Mouse (Mus musculus) mesoderm, embryonic 11.5 days (tissue): ENCODE measurements at regions not wholly inside any gene's neighbourhood (a gene's known extent, or its start where the extent isn't known, plus 50 kb on each side); places are given as distances from the start of the nearest gene placed in this dataset.
"Not testable (repeated sequence)": the region's sequence is repeated elsewhere in the genome, so short reads cannot be mapped to it uniquely, and the experiment has no call there.

Experiments
- DNase-seq: peaks from one replicate; pipeline ENCODE4 v3.0.0-alpha.2; 2012; ENCODE audit warnings: low read depth, low spot score

DNA sequence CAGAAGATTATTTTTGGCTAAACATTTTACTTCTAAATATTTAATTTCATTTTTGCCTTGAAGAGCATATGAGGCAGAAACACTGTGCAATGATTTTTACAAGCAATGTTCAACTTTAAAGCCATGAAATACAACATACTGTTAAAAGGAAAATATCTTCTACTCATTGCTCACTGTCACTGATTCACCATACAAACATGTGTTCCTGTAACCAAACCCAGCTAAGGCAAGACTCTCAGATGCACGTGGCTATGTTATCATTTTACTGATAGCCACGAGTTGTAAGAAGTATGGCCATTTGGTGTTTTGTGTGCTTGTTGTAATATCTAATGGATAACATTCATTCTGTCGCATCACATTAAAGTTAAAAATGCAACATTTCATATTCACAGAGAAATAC is 287.3 kb upstream of the Adamts5 start:
- DNase-seq = no peak

DNA sequence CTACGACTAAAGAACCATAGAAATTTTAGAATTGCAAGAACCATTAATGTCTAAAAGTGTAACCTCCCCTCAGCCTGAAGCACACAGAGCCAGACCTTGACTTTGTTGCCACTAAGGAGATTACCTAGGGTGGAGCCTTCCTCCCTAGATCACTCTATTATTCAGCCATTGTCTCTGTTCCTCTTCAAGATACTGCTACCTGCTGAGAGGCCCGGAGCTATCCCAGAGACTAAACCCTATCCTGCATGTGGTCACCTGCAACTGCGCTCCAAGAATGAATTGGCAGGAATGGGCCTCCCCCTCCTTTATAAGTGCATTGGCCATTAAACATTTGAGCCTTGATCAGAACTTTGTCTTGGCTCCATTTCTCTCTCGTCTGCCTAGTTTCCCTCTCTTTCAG is 286.0 kb upstream of the Adamts5 start:
- DNase-seq = not testable (repeated sequence)

GRCm38 (mm10) chr16:86159021-86159815 is 257.6 kb upstream of the Adamts5 start:
- DNase-seq = no peak

- no peak for DNase-seq
These were observed 236.5 kb upstream of the Adamts5 start for GRCm38 (mm10) chr16:86138171-86138570.

GRCm38 (mm10) chr16:86136169-86136568 is 234.5 kb upstream of the Adamts5 start:
- no peak for DNase-seq

DNA sequence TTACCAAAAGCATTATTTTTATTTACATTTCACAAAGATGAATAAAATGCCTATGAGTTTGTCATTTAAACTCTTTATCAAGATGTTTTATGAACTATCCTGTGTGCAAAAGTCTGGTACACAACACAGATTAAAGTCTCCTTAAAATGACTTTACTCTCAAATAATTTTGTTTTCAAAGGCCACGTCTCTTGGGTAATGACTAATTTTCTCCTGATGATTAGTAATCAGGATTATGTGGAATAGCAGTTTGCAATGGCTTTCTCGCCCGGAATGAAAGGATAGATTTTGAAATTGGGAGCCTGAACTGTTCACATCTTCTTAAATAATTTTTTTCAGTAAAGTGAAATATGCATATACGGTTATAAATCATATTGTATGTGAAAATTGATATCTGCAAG is 225.8 kb upstream of the Adamts5 start:
- DNase-seq = no peak

- no peak for DNase-seq
These were observed 222.6 kb upstream of the Adamts5 start for GRCm38 (mm10) chr16:86124182-86124581.

- DNase-seq = peak; percentile 1
These were observed 221.3 kb upstream of the Adamts5 start for GRCm38 (mm10) chr16:86122936-86123335.

DNA sequence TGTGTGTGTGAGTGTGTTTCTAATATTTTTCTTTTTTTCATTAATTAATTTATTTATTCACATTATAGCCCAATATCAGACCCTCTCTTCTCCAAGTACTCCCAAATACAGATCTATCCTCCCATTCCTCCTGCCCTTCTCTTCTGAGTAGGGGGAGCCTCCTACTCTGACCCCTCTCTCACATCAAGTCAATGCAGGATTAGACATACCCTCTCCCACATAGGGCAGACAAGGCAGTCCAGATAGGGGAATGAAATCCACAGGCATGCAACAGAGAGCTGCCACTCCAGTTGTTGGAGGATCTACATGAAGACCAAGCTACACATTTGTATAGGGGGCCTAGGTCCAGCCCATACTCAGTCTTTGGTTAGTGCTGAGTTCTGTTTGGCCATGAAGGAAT is 216.3 kb upstream of the Adamts5 start:
- no peak for DNase-seq

DNA sequence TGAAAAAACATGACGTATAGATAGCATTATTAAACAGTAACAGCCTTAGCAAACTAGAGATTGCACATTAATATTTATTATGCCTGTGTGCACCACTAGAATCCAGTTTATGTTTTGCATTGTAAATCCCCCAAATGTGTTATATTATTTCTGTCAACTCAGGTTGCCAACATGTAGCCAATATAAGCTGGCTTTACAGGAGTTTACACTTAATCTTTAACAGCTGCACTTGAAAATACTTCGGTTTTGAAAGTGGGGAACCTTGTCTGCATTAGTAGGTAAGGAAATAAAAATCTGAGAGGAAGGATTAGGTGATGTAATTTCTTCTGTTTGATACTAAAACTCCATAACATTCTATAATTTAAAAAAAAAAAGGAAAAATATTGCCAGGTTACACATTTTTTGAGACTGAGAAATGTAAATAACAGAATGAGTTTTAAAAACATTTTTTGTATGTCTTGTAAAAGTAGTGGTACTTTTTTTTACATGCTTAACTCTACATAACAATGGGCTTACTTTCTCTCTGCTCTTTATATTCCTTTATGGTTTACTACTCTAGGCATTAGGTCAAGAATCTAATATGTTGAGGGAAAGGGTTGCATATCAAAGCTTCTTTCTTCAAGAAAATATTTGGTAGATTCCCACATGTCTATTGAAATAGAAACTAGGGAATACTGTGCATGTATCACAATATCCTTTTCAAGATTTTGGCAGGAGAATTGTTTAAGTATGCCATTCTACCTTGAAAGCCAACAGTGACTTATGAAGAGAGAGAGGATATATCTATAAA is 214.2 kb upstream of the Adamts5 start:
- DNase-seq = no peak

DNA sequence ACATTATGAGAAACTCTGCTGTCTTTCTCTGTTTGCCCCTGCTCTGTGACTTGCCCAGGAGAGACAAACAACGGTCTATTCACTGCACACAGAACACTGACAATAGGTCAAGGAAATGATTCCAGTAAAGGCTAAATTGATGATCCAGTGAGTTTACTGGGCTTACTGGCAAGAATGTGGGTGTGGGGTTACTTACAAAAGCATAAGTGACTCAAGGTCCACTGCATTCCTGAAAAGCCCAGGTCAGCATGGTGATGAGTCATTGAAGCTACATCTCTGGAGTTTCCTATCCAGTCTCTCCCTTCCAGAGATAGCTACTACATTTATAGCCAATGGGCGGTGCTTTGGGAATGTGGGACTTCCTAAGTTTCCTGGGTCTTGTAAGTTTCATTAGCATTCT is 192.8 kb upstream of the Adamts5 start:
- DNase-seq = peak; percentile 3

DNA sequence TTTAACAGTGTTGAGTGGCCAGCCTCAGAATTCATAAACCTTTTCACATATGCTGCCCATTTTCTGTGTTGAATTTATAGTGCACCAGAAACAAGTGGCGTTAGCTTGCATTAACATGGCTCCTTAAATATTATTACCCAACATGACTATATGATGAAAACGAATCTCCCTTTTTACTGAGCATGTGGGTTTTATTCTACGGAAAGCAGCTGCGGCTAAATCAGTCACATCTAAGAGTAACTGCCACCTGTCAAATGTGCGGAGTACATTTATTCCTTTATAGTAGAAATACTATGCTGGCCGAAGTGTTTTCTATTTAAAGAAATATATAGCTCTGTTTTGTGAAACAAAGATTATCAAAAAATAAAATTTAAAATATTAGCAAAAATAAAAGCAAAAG is 188.5 kb upstream of the Adamts5 start:
- no peak for DNase-seq

- no peak for DNase-seq
These were observed 185.8 kb upstream of the Adamts5 start for GRCm38 (mm10) chr16:86087421-86087820.

DNA sequence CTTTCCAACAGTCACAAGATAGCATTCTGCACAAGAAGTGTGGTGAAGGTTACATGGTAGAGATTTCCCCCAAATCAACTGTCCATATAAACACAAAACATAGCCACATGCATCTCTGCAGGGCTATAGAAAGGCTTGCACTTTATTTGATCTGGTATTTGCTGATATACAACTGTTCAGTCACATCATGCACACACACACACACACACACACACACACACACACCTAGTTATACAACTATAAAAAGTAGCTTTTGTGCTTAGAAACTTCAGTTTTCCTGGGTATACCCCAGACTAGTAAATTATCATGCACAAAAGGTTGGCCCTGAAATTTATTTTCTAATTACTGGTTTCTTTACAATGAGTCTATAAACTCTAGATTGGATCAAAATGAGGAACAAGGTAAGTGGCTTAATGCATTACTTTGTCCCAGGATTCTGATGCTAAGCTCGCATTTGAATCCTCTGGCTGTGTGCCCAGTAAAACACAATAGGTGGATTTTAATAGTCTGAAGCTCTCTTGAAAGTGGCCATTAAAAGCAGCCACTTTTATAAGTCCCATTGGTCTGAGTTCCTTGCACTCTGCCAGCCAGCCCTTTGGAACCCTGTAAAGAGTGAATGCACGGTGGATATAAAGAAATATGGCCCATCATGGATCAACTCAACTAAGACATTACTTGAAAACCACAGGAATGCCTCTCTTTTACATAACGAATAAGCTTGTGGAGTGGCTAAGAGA is 166.2 kb upstream of the Adamts5 start:
- DNase-seq = peak; percentile 30

DNA sequence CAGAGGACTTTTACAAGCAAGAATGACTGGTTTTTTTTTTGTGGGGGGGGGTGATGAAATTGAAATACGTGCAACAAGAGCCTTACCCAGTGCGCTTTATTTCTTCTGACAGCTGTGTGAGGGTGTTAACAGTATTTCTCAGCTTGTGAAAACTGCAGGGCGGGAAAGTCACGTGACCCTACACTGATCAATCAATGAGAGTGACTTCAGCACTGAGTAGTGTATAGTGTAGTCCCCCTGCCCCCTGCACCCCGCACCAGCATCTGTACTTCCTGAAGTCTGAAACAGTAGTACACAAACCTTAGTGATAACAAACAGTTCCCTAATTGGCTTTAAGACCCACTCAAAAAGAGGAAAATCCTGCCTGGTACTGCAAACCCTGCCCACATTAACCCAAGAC is 158.5 kb upstream of the Adamts5 start:
- no peak for DNase-seq

DNA sequence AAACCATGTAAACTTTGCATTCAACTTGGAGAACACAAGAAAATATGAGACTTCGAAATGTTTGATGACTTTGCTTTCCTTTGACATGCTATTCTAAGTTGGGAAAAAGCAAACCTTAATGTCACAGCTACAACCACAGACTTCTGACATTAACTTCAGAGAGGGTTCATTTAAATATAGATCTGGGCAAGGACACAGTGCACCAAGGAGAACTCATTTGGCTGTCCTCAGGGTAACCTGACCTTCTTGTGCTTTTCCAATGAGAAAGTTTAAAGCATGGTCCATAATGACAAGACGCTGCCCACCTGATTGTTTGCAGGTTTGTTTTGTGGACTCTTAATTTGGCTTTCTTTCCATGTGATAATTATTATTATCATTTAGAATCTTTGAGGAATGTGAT is 143.1 kb upstream of the Adamts5 start:
- DNase-seq = no peak

DNA sequence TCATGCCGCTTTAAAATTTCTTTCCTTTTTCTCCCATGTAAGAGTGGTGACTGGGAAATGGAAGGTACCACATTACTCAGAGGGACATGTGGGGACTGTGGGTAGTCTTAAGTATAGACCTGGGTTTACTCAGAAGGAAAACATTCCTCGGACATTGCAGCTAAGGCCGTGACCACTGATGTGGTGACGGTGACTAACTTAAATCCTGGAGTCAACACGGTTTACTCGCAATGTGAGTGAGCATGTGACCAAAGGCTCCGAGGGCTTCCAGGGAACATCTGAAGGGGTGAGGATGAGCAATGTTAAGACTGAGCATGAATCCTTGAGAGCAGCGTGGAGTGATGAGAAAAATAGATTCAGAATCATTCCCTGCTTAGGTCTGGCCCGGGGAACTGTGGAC is 133.1 kb upstream of the Adamts5 start:
- DNase-seq = no peak

DNA sequence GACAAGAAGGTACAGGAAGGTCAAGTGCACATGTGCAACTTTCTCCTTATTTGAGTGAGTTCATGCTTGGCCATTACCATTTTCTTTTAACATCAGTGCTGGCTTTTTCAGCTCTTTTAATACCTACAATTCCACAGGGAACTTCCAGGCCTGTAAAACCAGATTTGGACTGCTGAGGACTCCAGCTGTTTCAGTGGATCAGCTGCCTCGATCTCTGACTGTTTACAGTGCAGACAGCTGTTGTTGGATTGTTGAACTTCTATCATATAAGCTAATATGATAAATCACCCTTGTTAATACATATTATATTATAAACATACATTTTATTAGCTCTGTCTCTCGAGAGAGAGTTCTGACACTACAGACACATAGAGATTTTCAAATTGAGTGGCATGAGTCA is 126.1 kb upstream of the Adamts5 start:
- no peak for DNase-seq

DNA sequence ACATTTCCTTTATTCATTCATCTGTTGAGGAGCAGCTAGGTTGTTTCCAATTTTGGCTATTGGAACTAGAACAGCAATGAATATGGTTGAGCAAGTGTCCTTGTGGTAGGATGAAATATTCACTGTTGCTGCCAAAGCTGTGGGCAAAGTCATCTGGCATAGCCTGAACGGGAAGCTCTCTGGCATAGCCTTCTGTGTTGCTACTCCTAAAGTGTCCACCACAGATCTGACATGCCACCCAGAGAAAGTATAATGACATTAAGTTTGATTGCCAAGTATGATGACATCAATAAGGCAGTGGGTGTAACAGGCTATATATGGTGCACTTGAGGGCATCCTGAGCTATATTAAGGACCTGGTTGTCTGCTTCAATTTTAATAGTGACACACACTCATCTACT is 113.7 kb upstream of the Adamts5 start:
- DNase-seq = no peak

GRCm38 (mm10) chr16:86011051-86011450 is 109.4 kb upstream of the Adamts5 start:
- DNase-seq = no peak

DNA sequence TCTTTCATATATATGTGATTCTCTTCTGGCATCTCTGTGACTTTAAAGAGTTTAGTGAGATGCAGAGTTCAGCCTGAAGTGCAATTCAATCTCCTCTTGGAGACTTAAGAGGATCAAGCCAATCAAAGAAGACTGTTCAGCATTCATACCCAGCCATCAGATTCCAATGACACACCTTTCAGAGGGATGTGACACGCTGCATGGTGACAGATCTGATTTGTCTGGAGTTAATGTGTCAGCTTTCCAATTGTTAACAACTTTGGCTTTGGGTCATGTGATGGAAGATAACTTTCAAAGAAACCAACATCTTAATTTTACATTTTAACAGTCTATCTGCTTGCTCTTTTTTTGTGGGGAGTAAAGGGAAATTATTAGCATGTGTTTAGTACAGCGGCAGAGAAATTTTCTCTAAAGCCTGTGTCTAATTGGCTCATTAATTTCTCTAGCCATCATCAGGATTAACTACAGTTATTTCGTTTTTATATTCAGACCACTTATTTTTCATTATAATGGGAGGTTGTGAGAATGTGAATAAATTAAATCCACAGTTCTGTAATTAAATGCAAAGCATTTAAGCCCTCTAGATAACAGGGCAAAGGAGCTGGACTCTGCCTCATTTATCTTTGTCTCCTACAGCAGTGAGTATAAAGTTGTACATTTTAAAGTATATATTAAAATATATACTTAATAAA is 108.2 kb upstream of the Adamts5 start:
- DNase-seq = no peak

DNA sequence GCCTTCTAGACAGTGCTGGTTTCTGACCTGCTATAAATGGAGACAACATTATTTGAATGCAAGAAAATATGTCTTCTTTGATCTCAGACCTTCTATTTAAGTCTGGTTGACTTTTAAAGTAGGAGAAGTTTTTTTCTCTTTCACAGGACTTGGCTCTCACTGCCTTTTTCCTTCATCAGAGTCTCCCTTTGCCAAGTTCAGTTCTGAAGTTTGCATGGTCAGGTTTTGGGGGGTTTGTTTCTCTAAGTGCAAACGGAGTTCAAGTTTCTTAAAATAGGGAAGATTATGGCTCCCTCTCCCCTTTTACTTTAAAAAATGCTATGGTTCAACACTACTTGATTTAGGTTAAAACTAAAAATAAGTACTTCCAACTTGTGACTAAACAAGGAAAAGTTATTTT is 106.2 kb upstream of the Adamts5 start:
- DNase-seq = no peak
